Mouse (Mus musculus) left cerebral cortex, postnatal 25 days (tissue): ENCODE measurements around the gene Cdh3. TPM values are rescaled to one million over a fixed set of nuclear protein-coding genes. Genes with fewer than 3 reads are reported as not detected.

Source experiments
- DNase-seq, 2 experiments: peaks; one replicate each; pipeline ENCODE4 v3.0.0; 2022; ENCODE audit warnings: low spot score in 2 of 2, mixed read lengths in 1 of 2
- intact Hi-C: fragments of 180-260 bp; cut with DNase I; formaldehyde crosslinking; loops from one replicate; pipeline ENCODE4 v1.15.1; 2025
- total RNA-seq, 2 experiments: library from RNA; stranded (reverse); gene quantifications; 2 replicates each; pipeline ENCODE4 v1.2.3; 2021

Cdh3 gene
- total RNA-seq, 2 experiments from 2014 or later, result 0.34 to 0.64 TPM

- intact Hi-C loops, result no loop called here
- no peak for DNase-seq
Observed at GRCm38 (mm10) chr8:106521845-106522244, 11.2 kb downstream of the Cdh3 start.

- intact Hi-C loops, result no loop called here
- no peak for DNase-seq
Observed at GRCm38 (mm10) chr8:106526725-106527124, 16.0 kb downstream of the Cdh3 start.

GRCm38 (mm10) chr8:106527241-106528036 is 16.7 kb downstream of the Cdh3 start:
- intact Hi-C loops, result no loop called here
- DNase-seq, result no peak

GRCm38 (mm10) chr8:106528596-106529249 is 18.0 kb downstream of the Cdh3 start:
- DNase-seq, result no peak
- intact Hi-C loops, result no loop called here

GRCm38 (mm10) chr8:106529885-106530482 is 19.3 kb downstream of the Cdh3 start:
- intact Hi-C loops, result no loop called here
- DNase-seq, result no peak

GRCm38 (mm10) chr8:106530566-106530965 is 19.9 kb downstream of the Cdh3 start:
- no peak for DNase-seq
- intact Hi-C loops, result no loop called here

- DNase-seq, result no peak
- intact Hi-C loops, result loop anchor here (1.0 kb wide), 1 partner anchor 100 kb away; no protein-coding TSS in a partner anchor
Observed at GRCm38 (mm10) chr8:106533709-106534108, 23.0 kb downstream of the Cdh3 start.

GRCm38 (mm10) chr8:106534449-106534848 is 23.8 kb downstream of the Cdh3 start:
- DNase-seq, result peak; percentile 23 to 51
- intact Hi-C loops, result loop anchor here (1.0 kb wide), 1 partner anchor 101 kb away; no protein-coding TSS in a partner anchor

GRCm38 (mm10) chr8:106535448-106535847 is 24.8 kb downstream of the Cdh3 start:
- no peak for DNase-seq
- intact Hi-C loops, result no loop called here

GRCm38 (mm10) chr8:106539193-106539592 is 28.5 kb downstream of the Cdh3 start:
- DNase-seq, result no peak
- intact Hi-C loops, result no loop called here

GRCm38 (mm10) chr8:106541002-106541401 is 30.3 kb downstream of the Cdh3 start:
- DNase-seq, result no peak
- intact Hi-C loops, result no loop called here

- intact Hi-C loops, result no loop called here
- no peak for DNase-seq
Observed at GRCm38 (mm10) chr8:106543043-106543442, 32.4 kb downstream of the Cdh3 start.

- intact Hi-C loops, result no loop called here
- no peak for DNase-seq
Observed at GRCm38 (mm10) chr8:106545149-106545548, 34.5 kb downstream of the Cdh3 start.

- intact Hi-C loops, result no loop called here
- DNase-seq, result no peak
Observed at GRCm38 (mm10) chr8:106546746-106547145, 36.1 kb downstream of the Cdh3 start.

GRCm38 (mm10) chr8:106548366-106548936 is 37.8 kb downstream of the Cdh3 start:
- DNase-seq, result no peak
- intact Hi-C loops, result no loop called here

- intact Hi-C loops, result no loop called here
Observed at GRCm38 (mm10) chr8:106550906-106551305, 40.2 kb downstream of the Cdh3 start.

GRCm38 (mm10) chr8:106554011-106554410 is 43.3 kb downstream of the Cdh3 start:
- intact Hi-C loops, result no loop called here
- no peak for DNase-seq

More at GRCm38 (mm10) chr8:106550906-106551305, 40.2 kb downstream of the Cdh3 start:
- no peak for DNase-seq

GRCm38 (mm10) chr8:106556068-106556645 is 45.5 kb downstream of the Cdh3 start:
- no peak for DNase-seq
- intact Hi-C loops, result no loop called here

GRCm38 (mm10) chr8:106559844-106560243 is 49.2 kb downstream of the Cdh3 start:
- intact Hi-C loops, result loop anchor here (2.0 kb wide), 1 partner anchor 87 kb away; no protein-coding TSS in a partner anchor
- DNase-seq, result no peak
